Mouse (Mus musculus) embryonic facial prominence, embryonic 12.5 days (tissue): ENCODE measurements at regions not wholly inside any gene's neighbourhood (a gene's known extent, or its start where the extent isn't known, plus 50 kb on each side); places are given as distances from the start of the nearest gene placed in this dataset.

ENCODE experiments used
- ATAC-seq: fragments of 200-750 bp; cut with Nextera tagmentation; 2 replicates; pipeline ENCODE4 v1.8.0; 2017; ENCODE audit not compliant: insufficient number of reproducible peaks, insufficient read depth, low FRiP score, low TSS enrichment
- H3K27ac ChIP-seq: fragments of 300-500 bp; sonication (generic); 2 replicates; pipeline ENCODE4 v1.5.1; 2016; ENCODE audit warnings: mild to moderate bottlenecking
- H3K27me3 ChIP-seq: fragments of 300-500 bp; sonication (generic); 2 replicates; pipeline ENCODE4 v1.6.1; 2016; ENCODE audit warnings: mild to moderate bottlenecking, moderate library complexity
- H3K36me3 ChIP-seq: fragments of 300-500 bp; sonication (generic); 2 replicates; pipeline ENCODE4 v1.6.1; 2016; ENCODE audit warnings: mild to moderate bottlenecking
- H3K4me1 ChIP-seq: fragments of 300-500 bp; sonication (generic); 2 replicates; pipeline ENCODE4 v1.6.1; 2016
- H3K4me2 ChIP-seq: fragments of 300-500 bp; sonication (generic); replicated peaks from 2 replicates; pipeline ENCODE4 v1.6.1; 2016; ENCODE audit warnings: mild to moderate bottlenecking, moderate library complexity
- H3K4me3 ChIP-seq: fragments of 300-500 bp; sonication (generic); 2 replicates; pipeline ENCODE4 v1.5.1; 2016; ENCODE audit warnings: mild to moderate bottlenecking
- H3K9ac ChIP-seq: fragments of 300-500 bp; sonication (generic); 2 replicates; pipeline ENCODE4 v1.6.1; 2016; ENCODE audit warnings: mild to moderate bottlenecking, moderate library complexity
- H3K9me3 ChIP-seq: fragments of 300-500 bp; sonication (generic); 2 replicates; pipeline ENCODE4 v1.6.1; 2016; ENCODE audit warnings: mild to moderate bottlenecking, moderate library complexity
- WGBS: fragments of 180-500 bp; shearing (Covaris S2); methylation state at CpG from one replicate; pipeline ENCODE4 v1.1.7; 2016; 5-methylcytosine and 5-hydroxymethylcytosine counted together

GRCm38 (mm10) chr4:3049972-3050846 is 116.9 kb upstream of the Vmn1r2 start:
- no peak for ATAC-seq
- Histone ChIP-seq H3K4me1 (no peaks in the 10 kb centered on the region), H3K36me3 (no peaks in the 10 kb centered on the region), H3K4me3 (no peak overlapping the region), H3K9ac (no peak overlapping the region), H3K27me3 (no peaks in the 10 kb centered on the region), H3K4me2 (no peak overlapping the region), H3K27ac (no peak overlapping the region), H3K9me3 (peaks cover 54% of the 10 kb centered on the region)
- 52% methylated on average over 2 of the region's 2 CpGs for WGBS

- WGBS, result 77% methylated on average over 3 of the region's 3 CpGs
- Histone ChIP-seq H3K36me3 (no peaks in the 10 kb centered on the region), H3K4me3 (no peak overlapping the region), H3K9me3 (peaks cover 60% of the 10 kb centered on the region), H3K27ac (no peak overlapping the region), H3K4me1 (no peaks in the 10 kb centered on the region), H3K4me2 (no peak overlapping the region), H3K27me3 (no peaks in the 10 kb centered on the region), H3K9ac (no peak overlapping the region)
- ATAC-seq, result no peak
Measured at GRCm38 (mm10) chr4:3050847-3051135, 116.3 kb upstream of the Vmn1r2 start.

- Histone ChIP-seq H3K36me3 (no peaks in the 10 kb centered on the region), H3K27me3 (no peaks in the 10 kb centered on the region), H3K9me3 (peaks cover 64% of the 10 kb centered on the region), H3K9ac (no peak overlapping the region), H3K4me1 (no peaks in the 10 kb centered on the region), H3K4me2 (no peak overlapping the region), H3K4me3 (no peak overlapping the region), H3K27ac (no peak overlapping the region)
- 72% methylated on average over 5 of the region's 5 CpGs for WGBS
- no peak for ATAC-seq
Measured at GRCm38 (mm10) chr4:3051212-3051611, 115.9 kb upstream of the Vmn1r2 start.

- Histone ChIP-seq H3K4me2 (no peak overlapping the region), H3K27ac (no peak overlapping the region), H3K9me3 (peaks cover 67% of the 10 kb centered on the region), H3K4me3 (no peak overlapping the region), H3K9ac (no peak overlapping the region), H3K27me3 (no peaks in the 10 kb centered on the region), H3K36me3 (no peaks in the 10 kb centered on the region), H3K4me1 (no peaks in the 10 kb centered on the region)
- 83% methylated on average over 4 of the region's 4 CpGs for WGBS
- ATAC-seq, result peak; percentile 2; the same call in 1 of the 2 replicates
Measured at GRCm38 (mm10) chr4:3052314-3053059, 114.6 kb upstream of the Vmn1r2 start.

- Histone ChIP-seq H3K4me3 (no peak overlapping the region), H3K27ac (no peak overlapping the region), H3K36me3 (no peaks in the 10 kb centered on the region), H3K4me2 (no peak overlapping the region), H3K27me3 (no peaks in the 10 kb centered on the region), H3K4me1 (no peaks in the 10 kb centered on the region), H3K9me3 (peaks cover 67% of the 10 kb centered on the region), H3K9ac (no peak overlapping the region)
- 53% methylated on average over 4 of the region's 4 CpGs for WGBS
- no peak for ATAC-seq
Measured at GRCm38 (mm10) chr4:3053060-3053406, 114.1 kb upstream of the Vmn1r2 start.

- H3K4me2 ChIP-seq, result no peak overlapping the region
- H3K9ac ChIP-seq, result no peak overlapping the region
- no peak overlapping the region for H3K27ac ChIP-seq
- no peak overlapping the region for H3K4me3 ChIP-seq
- H3K9me3 ChIP-seq, result peaks cover 71% of the 10 kb centered on the region
- no peaks in the 10 kb centered on the region for H3K27me3 ChIP-seq
- H3K4me1 ChIP-seq, result no peaks in the 10 kb centered on the region
- no peaks in the 10 kb centered on the region for H3K36me3 ChIP-seq
- ATAC-seq, result no peak
- WGBS, result 85% methylated on average over 2 of the region's 2 CpGs
Measured at GRCm38 (mm10) chr4:3053496-3054216, 113.5 kb upstream of the Vmn1r2 start.

- Histone ChIP-seq H3K27ac (no peak overlapping the region), H3K4me3 (no peak overlapping the region), H3K4me2 (no peak overlapping the region), H3K27me3 (no peaks in the 10 kb centered on the region), H3K9ac (no peak overlapping the region), H3K36me3 (no peaks in the 10 kb centered on the region), H3K9me3 (peaks cover 82% of the 10 kb centered on the region), H3K4me1 (no peaks in the 10 kb centered on the region)
- ATAC-seq, result no peak
Measured at GRCm38 (mm10) chr4:3054886-3055285, 112.2 kb upstream of the Vmn1r2 start.

GRCm38 (mm10) chr4:3055396-3055795 is 111.7 kb upstream of the Vmn1r2 start:
- WGBS, result 78% methylated on average over 1 of the region's 1 CpGs
- Histone ChIP-seq H3K36me3 (no peaks in the 10 kb centered on the region), H3K4me3 (no peak overlapping the region), H3K27me3 (no peaks in the 10 kb centered on the region), H3K4me2 (no peak overlapping the region), H3K27ac (no peak overlapping the region), H3K9me3 (peaks cover 78% of the 10 kb centered on the region), H3K9ac (no peak overlapping the region), H3K4me1 (no peaks in the 10 kb centered on the region)
- no peak for ATAC-seq

- Histone ChIP-seq H3K9me3 (peaks cover 69% of the 10 kb centered on the region), H3K4me2 (no peak overlapping the region), H3K4me1 (no peaks in the 10 kb centered on the region), H3K9ac (no peak overlapping the region), H3K4me3 (no peak overlapping the region), H3K27ac (no peak overlapping the region), H3K36me3 (no peaks in the 10 kb centered on the region), H3K27me3 (no peaks in the 10 kb centered on the region)
- ATAC-seq, result no peak
- WGBS, result 68% methylated on average over 2 of the region's 2 CpGs
Measured at GRCm38 (mm10) chr4:3059511-3060054, 107.5 kb upstream of the Vmn1r2 start.

- 67% methylated on average over 2 of the region's 2 CpGs for WGBS
- Histone ChIP-seq H3K9ac (no peak overlapping the region), H3K9me3 (peaks cover 75% of the 10 kb centered on the region), H3K4me1 (no peaks in the 10 kb centered on the region), H3K4me2 (no peak overlapping the region), H3K27me3 (no peaks in the 10 kb centered on the region), H3K36me3 (no peaks in the 10 kb centered on the region), H3K4me3 (no peak overlapping the region), H3K27ac (no peak overlapping the region)
- no peak for ATAC-seq
Measured at GRCm38 (mm10) chr4:3062027-3062605, 105.0 kb upstream of the Vmn1r2 start.

- H3K4me3 ChIP-seq, result no peak overlapping the region
- WGBS, result 53% methylated on average over 3 of the region's 3 CpGs
- H3K27ac ChIP-seq, result no peak overlapping the region
- peaks cover 86% of the 10 kb centered on the region for H3K9me3 ChIP-seq
- no peak overlapping the region for H3K9ac ChIP-seq
- no peaks in the 10 kb centered on the region for H3K36me3 ChIP-seq
- ATAC-seq, result no peak
- H3K27me3 ChIP-seq, result no peaks in the 10 kb centered on the region
- no peaks in the 10 kb centered on the region for H3K4me1 ChIP-seq
- no peak overlapping the region for H3K4me2 ChIP-seq
Measured at GRCm38 (mm10) chr4:3063966-3064365, 103.2 kb upstream of the Vmn1r2 start.
